Mouse (Mus musculus): ENCODE results near the gene Pcyt2. TPM values are rescaled to one million over a fixed set of nuclear protein-coding genes. Genes with fewer than 3 reads are reported as not detected.

The Pcyt2 gene
- polyA plus RNA-seq, 1 experiment from 2014 or later: 142 TPM

GRCm38 (mm10) chr11:120620195-120620594 is 2.5 kb upstream of the Pcyt2 start:
- Histone ChIP-seq H3K4me1 (peaks cover 42% of the 10 kb centered on the region), H3K4me3 (no peak overlapping the region; the same call in 1 of the 2 replicates), H3K9me3 (no peaks in the 10 kb centered on the region), H3K27me3 (replicated peaks; ENCODE audit: low read depth, poor library complexity, severe bottlenecking) (no peaks in the 10 kb centered on the region), H3K36me3 (replicated peaks) (peaks cover 65% of the 10 kb centered on the region), H3K27ac (replicated peaks) (no peak overlapping the region)
- DNase-seq (ENCODE audit: low spot score): no peak
- 92% methylated on average over 14 of the region's 14 CpGs for WGBS

DNA sequence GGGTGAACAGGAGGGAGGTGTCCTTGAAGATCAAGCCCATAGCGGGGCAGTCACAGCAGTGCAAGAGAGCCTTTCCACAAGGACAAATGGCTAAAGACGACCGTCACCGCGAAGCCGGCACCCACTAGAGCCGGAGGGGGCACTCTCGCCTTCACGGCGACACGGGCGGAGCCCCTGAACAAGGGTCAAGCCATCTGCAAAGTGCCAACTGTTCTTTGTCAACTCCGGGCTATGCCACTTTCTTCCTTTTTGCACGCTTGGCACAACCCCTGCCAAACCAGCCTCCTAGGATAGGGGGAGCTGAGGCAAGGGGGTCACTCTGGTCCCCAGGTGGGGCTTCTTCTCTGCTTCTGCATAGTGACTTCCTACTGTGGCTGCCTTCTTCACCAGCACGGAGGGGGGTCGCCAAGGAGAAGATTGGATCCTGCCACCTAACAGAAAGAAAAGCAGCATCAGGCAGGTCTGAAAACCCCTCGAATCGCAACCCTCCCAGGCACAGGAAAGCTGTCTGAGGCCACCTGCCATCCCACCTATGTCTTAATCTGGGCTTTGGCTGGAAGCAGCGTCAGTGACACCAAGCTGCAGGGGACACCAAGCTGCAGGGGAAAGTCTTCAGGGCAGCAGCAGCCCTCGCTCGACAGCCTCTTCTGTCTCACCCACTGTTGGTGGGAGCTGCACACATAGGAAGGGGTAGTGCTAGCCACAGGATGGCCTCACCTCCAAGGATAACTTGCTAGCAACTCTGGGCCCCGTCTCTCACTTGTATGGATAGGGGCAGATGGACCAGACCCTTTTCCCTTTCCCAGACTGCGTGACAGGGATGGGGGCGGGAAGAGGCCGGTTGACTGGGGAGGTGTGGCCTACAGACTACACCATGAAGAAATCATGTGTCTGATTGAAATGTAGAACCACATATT is 1.1 kb upstream of the Pcyt2 start:
- 94% methylated on average over 25 of the region's 25 CpGs for WGBS
- H3K4me3 ChIP-seq: peak overlapping the region; percentile 79
- DNase-seq (ENCODE audit: low spot score): no peak
- H3K27ac ChIP-seq (replicated peaks): peak overlapping the region; percentile 83
- peaks cover 33% of the 10 kb centered on the region for H3K4me1 ChIP-seq
- H3K9me3 ChIP-seq: no peaks in the 10 kb centered on the region
- H3K27me3 ChIP-seq (replicated peaks; ENCODE audit: low read depth, poor library complexity, severe bottlenecking): no peaks in the 10 kb centered on the region
- peaks cover 76% of the 10 kb centered on the region for H3K36me3 ChIP-seq (replicated peaks)

GRCm38 (mm10) chr11:120616617-120617294 is 980 bp downstream of the Pcyt2 start:
- H3K36me3 ChIP-seq (replicated peaks): peaks cover 80% of the 10 kb centered on the region
- no peaks in the 10 kb centered on the region for H3K27me3 ChIP-seq (replicated peaks; ENCODE audit: low read depth, poor library complexity, severe bottlenecking)
- 49% methylated on average over 4 of the region's 4 CpGs for WGBS
- H3K4me1 ChIP-seq: peaks cover 30% of the 10 kb centered on the region
- no peaks in the 10 kb centered on the region for H3K9me3 ChIP-seq
- no peak for DNase-seq (ENCODE audit: low spot score)
- H3K4me3 ChIP-seq: peak overlapping the region; percentile 79
- peak overlapping the region; percentile 83 for H3K27ac ChIP-seq (replicated peaks)

- H3K4me3 ChIP-seq: peak overlapping the region; percentile 79; the same call in 1 of the 2 replicates
- peaks cover 80% of the 10 kb centered on the region for H3K36me3 ChIP-seq (replicated peaks)
- peaks cover 30% of the 10 kb centered on the region for H3K4me1 ChIP-seq
- no peak overlapping the region for H3K27ac ChIP-seq (replicated peaks)
- no peaks in the 10 kb centered on the region for H3K27me3 ChIP-seq (replicated peaks; ENCODE audit: low read depth, poor library complexity, severe bottlenecking)
- H3K9me3 ChIP-seq: no peaks in the 10 kb centered on the region
- 92% methylated on average over 11 of the region's 11 CpGs for WGBS
- DNase-seq (ENCODE audit: low spot score): no peak
Measured at GRCm38 (mm10) chr11:120615606-120616203, 2.0 kb downstream of the Pcyt2 start.

DNA sequence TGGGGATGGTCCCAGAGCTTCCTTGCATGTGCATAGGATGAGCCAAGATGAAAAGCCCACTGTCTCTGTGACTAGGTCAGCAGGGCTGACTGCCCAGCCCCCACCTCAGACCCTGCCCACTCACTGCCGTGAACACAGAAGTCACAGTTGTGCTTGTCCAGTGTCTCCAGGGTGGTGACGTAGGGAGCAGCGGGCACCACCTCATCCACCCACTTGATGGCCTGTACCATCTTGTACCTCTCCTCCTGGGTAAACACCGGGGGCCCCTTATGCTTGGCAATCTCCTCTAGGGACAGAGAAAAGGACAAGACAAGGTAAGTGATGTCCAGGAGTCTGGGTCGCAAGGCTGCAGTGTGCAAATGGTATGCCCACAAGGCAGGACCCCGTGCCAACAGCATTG is 2.6 kb downstream of the Pcyt2 start:
- Histone ChIP-seq H3K36me3 (replicated peaks) (peaks cover 80% of the 10 kb centered on the region), H3K27ac (replicated peaks) (no peak overlapping the region), H3K9me3 (no peaks in the 10 kb centered on the region), H3K27me3 (replicated peaks; ENCODE audit: low read depth, poor library complexity, severe bottlenecking) (no peaks in the 10 kb centered on the region), H3K4me3 (0 out of 2 replicates have a peak overlapping the region, but pooled peaks have one; percentile 0), H3K4me1 (peaks cover 30% of the 10 kb centered on the region)
- DNase-seq (ENCODE audit: low spot score): no peak
- 93% methylated on average over 6 of the region's 6 CpGs for WGBS

DNA sequence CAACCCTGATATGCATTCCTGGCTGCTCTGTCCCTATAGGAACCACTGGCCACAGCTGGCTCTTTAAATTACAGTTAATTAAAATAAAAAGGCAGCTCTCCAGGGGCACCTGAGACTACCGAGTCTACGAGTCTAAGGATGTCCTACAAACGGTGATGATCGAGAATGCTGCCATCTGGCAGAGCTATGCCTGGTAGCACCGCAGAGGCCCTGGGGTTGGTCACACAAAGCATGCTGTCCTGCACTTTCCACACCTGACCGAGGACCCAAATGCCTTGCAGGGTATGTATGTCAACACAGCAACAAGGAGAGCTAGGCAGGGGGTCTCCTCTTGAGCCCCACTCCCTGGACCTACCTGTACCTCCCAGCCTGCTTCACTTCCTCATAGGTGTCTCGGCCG is 3.8 kb downstream of the Pcyt2 start:
- Histone ChIP-seq H3K4me1 (peaks cover 36% of the 10 kb centered on the region), H3K27me3 (replicated peaks; ENCODE audit: low read depth, poor library complexity, severe bottlenecking) (peaks cover 11% of the 10 kb centered on the region), H3K9me3 (no peaks in the 10 kb centered on the region), H3K4me3 (no peak overlapping the region), H3K36me3 (replicated peaks) (peaks cover 80% of the 10 kb centered on the region), H3K27ac (replicated peaks) (no peak overlapping the region)
- no peak for DNase-seq (ENCODE audit: low spot score)
- WGBS: 87% methylated on average over 8 of the region's 8 CpGs

DNA sequence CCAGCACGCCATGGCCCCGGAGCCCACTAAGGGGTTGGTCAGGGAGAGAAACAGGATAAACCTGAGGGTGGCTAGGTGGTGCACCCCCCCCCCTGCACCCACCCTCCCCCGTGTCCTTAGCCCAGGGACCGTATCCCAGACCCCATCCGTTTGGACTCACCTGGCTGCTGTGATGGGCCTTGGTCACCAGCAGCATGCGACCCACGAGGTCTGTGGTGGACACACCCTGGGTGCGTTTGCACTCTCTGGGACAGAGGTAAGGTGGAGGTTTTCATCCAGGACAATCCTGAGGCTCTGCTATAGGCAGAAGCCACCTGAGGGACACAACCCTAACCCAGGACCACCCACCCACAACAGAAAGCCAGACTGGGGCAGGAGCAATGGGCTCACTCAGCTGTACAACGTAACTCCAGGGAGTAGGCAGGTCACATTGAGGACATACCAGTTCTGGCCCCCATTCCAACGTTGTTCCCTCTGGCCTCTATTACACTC is 4.2 kb downstream of the Pcyt2 start:
- no peak for DNase-seq (ENCODE audit: low spot score)
- H3K9me3 ChIP-seq: no peaks in the 10 kb centered on the region
- WGBS: 88% methylated on average over 10 of the region's 10 CpGs
- peaks cover 77% of the 10 kb centered on the region for H3K36me3 ChIP-seq (replicated peaks)
- no peak overlapping the region for H3K27ac ChIP-seq (replicated peaks)
- peaks cover 15% of the 10 kb centered on the region for H3K27me3 ChIP-seq (replicated peaks; ENCODE audit: low read depth, poor library complexity, severe bottlenecking)
- H3K4me1 ChIP-seq: peaks cover 41% of the 10 kb centered on the region
- no peak overlapping the region for H3K4me3 ChIP-seq

- Histone ChIP-seq H3K4me3 (peak overlapping the region; percentile 23; the same call in 1 of the 2 replicates), H3K36me3 (replicated peaks) (peaks cover 69% of the 10 kb centered on the region), H3K9me3 (no peaks in the 10 kb centered on the region), H3K27ac (replicated peaks) (no peak overlapping the region), H3K27me3 (replicated peaks; ENCODE audit: low read depth, poor library complexity, severe bottlenecking) (peaks cover 23% of the 10 kb centered on the region), H3K4me1 (peaks cover 41% of the 10 kb centered on the region)
- peak; percentile 79 for DNase-seq (ENCODE audit: low spot score)
- WGBS: 52% methylated on average over 6 of the region's 6 CpGs
Measured at GRCm38 (mm10) chr11:120612763-120613162, 5.0 kb downstream of the Pcyt2 start.

DNA sequence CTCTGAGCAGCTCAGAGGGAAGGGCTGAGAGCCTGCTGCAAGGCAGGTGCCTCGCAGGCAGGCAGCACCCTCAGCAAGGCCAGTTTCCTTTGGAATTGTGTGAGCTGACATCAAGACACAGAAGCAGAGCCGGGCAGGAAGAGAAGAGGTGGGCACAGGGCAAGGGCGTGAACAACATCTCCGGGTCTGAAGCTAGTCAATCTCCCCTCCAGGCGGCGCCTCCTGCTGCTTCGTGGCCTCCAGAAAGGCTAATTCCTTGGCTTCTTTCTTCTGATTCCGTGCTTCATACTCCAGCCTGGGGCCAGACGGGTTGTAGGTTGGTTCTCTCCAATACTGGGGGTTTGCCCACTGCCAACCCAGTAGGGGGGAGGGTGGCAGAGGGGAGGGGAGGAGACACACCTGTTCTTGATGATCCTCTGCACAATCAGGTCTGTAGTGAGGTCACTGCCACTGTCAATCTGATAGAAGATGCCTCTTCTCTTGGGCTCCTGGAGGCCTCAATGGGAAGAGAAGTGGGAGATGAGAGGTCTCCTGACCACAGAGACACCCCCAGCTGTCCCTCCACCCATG is 7.2 kb downstream of the Pcyt2 start:
- DNase-seq (ENCODE audit: low spot score): no peak
- 85% methylated on average over 9 of the region's 9 CpGs for WGBS
- peaks cover 29% of the 10 kb centered on the region for H3K4me1 ChIP-seq
- no peak overlapping the region for H3K4me3 ChIP-seq
- peaks cover 40% of the 10 kb centered on the region for H3K27me3 ChIP-seq (replicated peaks; ENCODE audit: low read depth, poor library complexity, severe bottlenecking)
- no peaks in the 10 kb centered on the region for H3K9me3 ChIP-seq
- H3K36me3 ChIP-seq (replicated peaks): peaks cover 83% of the 10 kb centered on the region
- H3K27ac ChIP-seq (replicated peaks): no peak overlapping the region

- H3K9me3 ChIP-seq: no peaks in the 10 kb centered on the region
- peaks cover 40% of the 10 kb centered on the region for H3K27me3 ChIP-seq (replicated peaks; ENCODE audit: low read depth, poor library complexity, severe bottlenecking)
- 42% methylated on average over 8 of the region's 8 CpGs for WGBS
- peak overlapping the region; percentile 20; the same call in 1 of the 2 replicates for H3K27ac ChIP-seq (replicated peaks)
- no peak for DNase-seq (ENCODE audit: low spot score)
- peaks cover 86% of the 10 kb centered on the region for H3K36me3 ChIP-seq (replicated peaks)
- H3K4me3 ChIP-seq: peak overlapping the region; percentile 49
- peaks cover 25% of the 10 kb centered on the region for H3K4me1 ChIP-seq
Measured at GRCm38 (mm10) chr11:120609250-120609649, 8.5 kb downstream of the Pcyt2 start.

DNA sequence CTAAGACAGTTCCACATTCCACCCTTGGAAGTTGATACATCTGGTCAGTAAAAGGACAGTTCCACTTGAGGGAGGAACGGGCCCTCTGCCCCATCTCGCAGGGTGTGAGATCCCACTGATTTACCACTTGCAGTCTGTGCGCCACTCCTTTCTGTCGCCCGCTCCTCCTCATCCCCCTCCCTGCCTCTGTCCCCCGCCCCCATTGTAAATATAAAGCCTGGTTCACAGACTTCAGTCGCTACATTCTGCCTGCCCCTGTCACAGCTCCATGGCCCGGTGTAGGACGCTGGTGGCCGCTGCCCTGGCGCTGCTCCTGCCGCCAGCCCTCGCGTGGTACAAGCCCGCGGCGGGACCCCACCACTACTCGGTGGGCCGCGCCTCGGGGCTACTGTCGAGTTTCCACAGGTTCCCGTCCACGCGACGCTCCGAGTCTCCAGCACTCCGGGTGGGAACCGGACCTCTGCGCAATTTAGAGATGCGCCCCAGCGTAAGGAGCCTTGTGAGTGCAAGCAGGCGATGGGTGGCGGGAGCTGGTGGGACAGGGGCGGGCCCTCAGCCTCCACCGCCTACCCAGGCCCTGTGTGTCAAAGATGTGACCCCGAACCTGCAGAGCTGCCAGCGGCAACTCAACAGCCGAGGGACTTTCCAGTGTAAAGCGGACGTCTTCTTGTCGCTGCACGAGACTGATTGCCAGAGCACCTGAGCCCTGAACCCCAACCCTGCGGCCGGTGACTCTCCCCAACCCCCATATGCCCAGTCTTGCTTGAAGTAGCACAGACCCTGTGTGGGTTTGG is 9.3 kb downstream of the Pcyt2 start, which contains the start of gene Npb:
Npb (plus strand) TSS at position 237 of the 794 bp plus-strand sequence.
- Histone ChIP-seq H3K4me1 (peaks cover 25% of the 10 kb centered on the region), H3K27me3 (replicated peaks; ENCODE audit: low read depth, poor library complexity, severe bottlenecking) (peaks cover 40% of the 10 kb centered on the region), H3K36me3 (replicated peaks) (peaks cover 86% of the 10 kb centered on the region), H3K27ac (replicated peaks) (peak within 1 kb of the TSS; percentile 20; the same call in 1 of the 2 replicates), H3K4me3 (peak within 1 kb of the TSS; percentile 49), H3K9me3 (no peaks in the 10 kb centered on the region)
- no peak for DNase-seq (ENCODE audit: low spot score)
- 6% methylated on average over 45 of the region's 45 CpGs for whole genome bisulfite sequencing

Measured in embryonic facial prominence, embryonic 10.5 days (tissue).